Mouse (Mus musculus): Measurements from ENCODE around the gene Syt8.

Gene Syt8

DNA sequence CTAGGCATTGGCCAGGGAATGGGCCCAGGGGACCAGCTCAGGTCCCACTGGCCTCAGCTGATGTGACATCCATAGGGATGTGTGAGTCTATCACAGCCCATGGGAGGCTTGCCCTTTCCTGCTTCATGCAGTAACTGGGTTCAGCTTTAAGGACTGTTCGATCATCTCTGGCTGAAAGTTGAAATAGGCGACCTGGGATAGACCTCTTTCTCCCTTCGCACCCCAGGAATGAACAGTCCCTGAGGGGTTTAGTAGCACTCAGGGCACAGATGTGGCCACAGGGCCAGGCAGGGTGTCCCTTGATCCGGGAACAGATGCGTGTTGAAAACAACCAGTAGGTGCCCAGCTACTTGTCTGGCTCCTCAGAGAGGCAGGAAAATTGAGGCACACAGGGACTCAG, 41.6 kb downstream of the Syt8 start:
- no peak for DNase-seq (ENCODE audit: low read depth, low spot score)

DNA sequence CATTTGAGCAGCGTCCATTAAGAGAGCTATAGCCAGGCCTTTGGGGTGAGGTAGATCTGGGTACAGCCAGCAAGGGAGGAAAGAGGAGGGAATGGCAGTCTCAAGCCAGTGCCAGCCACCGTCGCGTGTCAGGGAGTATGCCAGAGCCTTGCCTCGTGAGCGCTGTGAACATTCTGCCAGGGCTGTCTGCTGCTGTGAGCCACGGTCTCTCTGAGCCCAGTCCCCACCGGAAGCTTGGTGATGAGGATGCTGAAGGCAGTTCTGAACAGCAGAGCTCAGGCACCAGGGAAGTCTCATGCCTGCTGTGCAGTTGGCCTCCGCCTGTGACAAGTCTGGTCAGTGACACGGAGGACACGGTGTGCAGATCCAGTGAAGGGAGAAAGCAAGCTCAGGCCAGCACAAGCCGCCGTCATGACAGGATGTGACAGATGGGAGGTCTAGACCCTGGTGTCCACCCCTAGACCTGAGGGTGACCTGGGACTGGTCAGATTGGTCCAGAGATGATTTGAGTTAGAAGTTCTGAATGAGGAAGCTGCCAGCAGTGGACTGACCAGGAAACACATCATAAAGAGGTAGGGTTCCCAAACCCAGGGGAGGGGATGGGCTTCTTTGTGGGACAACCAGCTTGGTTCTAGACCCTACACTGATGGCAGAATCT, 42.3 kb downstream of the Syt8 start:
- DNase-seq (ENCODE audit: low read depth, low spot score) = no peak

- no peak for DNase-seq (ENCODE audit: low read depth, low spot score)
These were observed 43.4 kb downstream of the Syt8 start for GRCm38 (mm10) chr7:142478001-142478400.

- no peak for DNase-seq (ENCODE audit: low read depth, low spot score)
These were observed 43.9 kb downstream of the Syt8 start for GRCm38 (mm10) chr7:142478574-142478973.

- no peak for DNase-seq (ENCODE audit: low read depth, low spot score)
These were observed 44.7 kb downstream of the Syt8 start for GRCm38 (mm10) chr7:142479307-142479706.

DNA sequence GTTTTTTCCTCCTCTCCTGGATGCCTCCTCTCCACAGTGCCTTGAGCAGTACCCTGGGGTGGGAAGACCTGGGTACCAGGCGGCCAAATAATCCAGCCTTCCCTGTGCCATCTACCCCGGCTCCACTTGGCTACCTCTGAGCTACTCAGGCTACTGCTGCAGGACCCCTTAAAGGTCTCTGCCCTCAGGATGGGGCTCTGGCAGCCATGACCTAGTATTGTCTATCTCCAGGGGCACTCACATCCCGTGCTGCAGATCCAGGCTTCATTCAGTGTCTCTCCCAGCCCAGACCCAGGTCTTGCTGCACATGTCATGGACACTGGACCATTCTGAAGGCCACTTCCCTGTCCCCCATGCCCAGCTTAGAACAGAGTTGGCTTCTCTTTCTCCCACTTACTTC, 45.2 kb downstream of the Syt8 start:
- no peak for DNase-seq (ENCODE audit: low read depth, low spot score)

GRCm38 (mm10) chr7:142480661-142481060, 46.0 kb downstream of the Syt8 start:
- DNase-seq (ENCODE audit: low read depth, low spot score) = no peak

- DNase-seq (ENCODE audit: low read depth, low spot score) = peak; percentile 43
These were observed 46.5 kb downstream of the Syt8 start for GRCm38 (mm10) chr7:142481186-142481567.

DNA sequence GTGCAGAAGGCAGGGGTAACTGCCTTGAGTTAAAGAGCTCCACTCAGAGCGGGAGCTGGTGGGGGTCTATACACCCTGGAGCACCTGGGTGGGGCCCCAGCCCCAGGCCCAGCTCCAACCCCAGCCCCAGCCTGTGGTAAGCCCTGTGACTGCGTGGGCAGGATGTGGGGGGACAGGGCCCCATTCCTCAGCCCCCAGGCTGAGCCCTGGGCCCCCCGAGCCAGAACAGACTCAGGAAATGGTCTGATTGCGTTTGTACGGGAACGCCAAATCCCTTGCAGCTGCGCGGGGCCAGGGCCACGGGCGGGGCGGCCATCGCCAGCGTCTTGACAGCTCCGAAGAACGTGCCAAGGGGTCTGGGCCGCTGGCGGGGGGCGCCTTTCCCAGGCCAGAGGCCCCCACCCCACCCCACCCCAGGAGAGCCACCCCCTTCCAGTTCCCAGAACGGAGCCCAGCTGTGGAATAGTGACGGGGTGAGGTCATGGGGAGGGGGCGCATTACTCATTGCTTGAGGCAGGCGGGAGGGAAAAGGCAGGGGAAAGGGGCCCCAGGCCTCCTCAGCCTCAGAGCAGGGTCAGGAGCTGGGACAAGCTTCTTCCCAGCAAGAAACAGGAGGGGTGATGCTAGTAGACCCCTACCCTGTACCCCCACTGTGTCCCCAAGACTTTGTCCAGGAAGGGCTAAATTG, 47.1 kb downstream of the Syt8 start:
- no peak for DNase-seq (ENCODE audit: low read depth, low spot score)

- DNase-seq (ENCODE audit: low read depth, low spot score) = no peak
These were observed 47.6 kb downstream of the Syt8 start for GRCm38 (mm10) chr7:142482256-142482609.

GRCm38 (mm10) chr7:142483136-142483535, 48.5 kb downstream of the Syt8 start:
- DNase-seq (ENCODE audit: low read depth, low spot score) = no peak

- DNase-seq (ENCODE audit: low read depth, low spot score) = no peak
These were observed 50.1 kb downstream of the Syt8 start for GRCm38 (mm10) chr7:142484780-142485179.

DNA sequence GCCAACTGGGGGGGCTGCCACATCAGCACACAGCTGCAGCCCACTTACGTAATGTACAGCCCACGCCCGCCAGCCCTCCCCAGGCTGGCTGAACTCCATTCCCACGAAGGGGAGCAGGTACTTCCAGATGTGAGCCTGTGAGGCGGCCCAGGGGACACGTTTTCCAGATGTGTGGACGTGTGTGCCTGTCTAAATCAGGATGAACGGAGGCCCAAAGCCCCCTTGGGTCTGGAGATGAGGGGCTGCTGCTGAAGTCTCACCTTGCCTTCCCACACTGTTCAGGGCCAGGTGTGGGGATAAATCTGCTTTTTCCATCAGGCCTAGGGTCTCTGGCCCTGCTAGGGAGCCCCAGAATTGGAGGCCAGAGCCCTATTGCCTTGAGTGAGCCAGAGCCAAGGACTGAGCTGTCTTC, 52.1 kb downstream of the Syt8 start:
- no peak for DNase-seq (ENCODE audit: low read depth, low spot score)

DNA sequence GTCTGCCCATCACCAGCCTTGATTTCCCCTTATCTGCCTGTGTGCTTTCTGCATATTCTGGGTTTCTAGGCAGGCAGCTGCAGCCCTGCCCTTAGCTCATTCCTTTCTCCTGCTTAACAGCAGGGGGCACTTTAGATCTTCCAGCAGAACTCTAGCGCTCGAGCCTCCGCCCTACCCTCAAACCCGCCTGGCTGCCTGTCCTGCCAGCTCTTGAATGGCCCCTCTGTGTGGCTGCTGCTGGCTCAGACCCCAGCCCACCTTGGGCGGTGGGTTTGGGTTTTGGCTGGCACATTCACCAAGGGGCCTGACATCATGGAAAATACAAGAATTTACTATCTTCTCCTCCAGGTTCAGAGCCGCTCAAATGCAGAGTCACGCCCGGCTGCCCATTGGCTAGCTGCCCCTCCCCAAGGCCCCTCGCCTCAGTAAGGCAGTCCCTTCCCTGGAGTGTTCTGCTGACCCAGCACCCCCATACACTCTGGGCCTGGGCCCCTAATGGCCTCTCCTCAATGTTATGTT, 52.8 kb downstream of the Syt8 start:
- peak; percentile 73 for DNase-seq (ENCODE audit: low read depth, low spot score)

GRCm38 (mm10) chr7:142488053-142488452, 53.4 kb downstream of the Syt8 start:
- no peak for DNase-seq (ENCODE audit: low read depth, low spot score)

Data from R1 (cell line).